Mouse (Mus musculus): Measurements from ENCODE around the gene Mical3.

GRCm38 (mm10) chr6:120901776-120902645, 228.8 kb downstream of the Mical3 start:
- TF ChIP-seq CTCF (IDR thresholded peaks at IDR 0.05; ENCODE audit: borderline replicate concordance, insufficient read depth, low read length): no peak
- TF ChIP-seq POLR2A (IDR thresholded peaks at IDR 0.05; ENCODE audit: low read depth, low read length): no peak
